Mouse (Mus musculus): ENCODE measurements around the gene Gm49353. TPM values are rescaled to one million over a fixed set of nuclear protein-coding genes. Genes with fewer than 3 reads are reported as not detected.

Gene Gm49353
- polyA plus RNA-seq (2016; fragmentation: Nextera tagmentation; extraction: Ambion mirVana): 7.6 and 8.5 TPM in 2 replicates

DNA sequence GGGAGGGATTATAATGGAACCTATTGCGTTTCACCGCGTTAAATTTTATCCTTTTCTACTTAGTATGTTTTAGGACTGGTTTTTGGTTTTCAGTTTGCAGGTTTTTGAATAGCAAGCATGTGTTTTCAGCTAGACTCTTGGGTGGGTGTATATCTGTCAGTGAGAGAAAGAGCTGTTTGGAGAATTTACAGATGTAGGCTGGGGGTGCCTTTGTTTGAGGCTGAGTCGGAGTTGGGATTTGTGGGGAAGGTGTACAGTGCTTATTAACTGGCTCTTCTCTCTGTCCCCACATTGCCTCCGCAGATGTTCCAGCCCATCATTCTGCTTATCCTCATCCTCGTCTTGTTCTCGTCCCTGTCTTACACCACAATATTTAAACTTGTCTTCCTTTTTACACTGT lies at the start of gene Gm49353:
Gene Gm49353 (plus strand): TSS at position 313 of the 400 bp plus-strand sequence.
- H3K4me3 ChIP-seq (replicated peaks): no peak within 1 kb of the TSS
- no peak within 1 kb of the TSS for H3K9ac ChIP-seq
- no peak within 1 kb of the TSS for H3K4me2 ChIP-seq
- peaks cover 62% of the 10 kb centered on the region for H3K36me3 ChIP-seq (replicated peaks)
- H3K4me1 ChIP-seq: no peaks in the 10 kb centered on the region
- no peak within 1 kb of the TSS for H3K27ac ChIP-seq
- peaks cover 4% of the 10 kb centered on the region; the same call in 1 of the 2 replicates for H3K9me3 ChIP-seq
- no peaks in the 10 kb centered on the region for H3K27me3 ChIP-seq
- ATAC-seq (ENCODE audit: low FRiP score): no peak
- WGBS: 93% methylated on average over 7 of the region's 7 CpGs

DNA sequence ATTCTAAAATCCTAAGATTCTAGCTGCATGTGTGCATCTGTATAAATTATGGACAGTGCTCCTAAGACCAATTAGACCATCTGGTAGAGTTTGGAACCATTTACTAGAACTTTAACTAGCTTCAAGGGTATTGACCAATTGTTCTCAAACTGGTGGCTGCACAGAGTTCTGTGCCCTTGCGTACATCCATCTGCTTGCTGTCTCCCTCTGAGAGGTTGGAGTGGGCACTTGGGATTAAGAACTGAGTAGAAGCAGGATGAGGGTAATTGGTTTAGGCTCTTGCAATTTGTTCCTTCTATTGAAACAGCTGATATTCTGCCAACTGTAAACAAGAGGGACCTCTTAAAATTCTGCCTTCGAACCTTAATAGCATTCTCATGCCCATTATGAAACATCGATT lies 43.5 kb upstream of the Gm49353 start:
- Histone ChIP-seq H3K27me3 (no peaks in the 10 kb centered on the region), H3K4me2 (no peak overlapping the region), H3K36me3 (replicated peaks) (peaks cover 50% of the 10 kb centered on the region), H3K4me3 (replicated peaks) (no peak overlapping the region), H3K27ac (no peak overlapping the region), H3K9me3 (no peaks in the 10 kb centered on the region), H3K9ac (no peak overlapping the region), H3K4me1 (no peaks in the 10 kb centered on the region)
- no peak for ATAC-seq (ENCODE audit: low FRiP score)
- 79% methylated on average over 3 of the region's 3 CpGs for WGBS

DNA sequence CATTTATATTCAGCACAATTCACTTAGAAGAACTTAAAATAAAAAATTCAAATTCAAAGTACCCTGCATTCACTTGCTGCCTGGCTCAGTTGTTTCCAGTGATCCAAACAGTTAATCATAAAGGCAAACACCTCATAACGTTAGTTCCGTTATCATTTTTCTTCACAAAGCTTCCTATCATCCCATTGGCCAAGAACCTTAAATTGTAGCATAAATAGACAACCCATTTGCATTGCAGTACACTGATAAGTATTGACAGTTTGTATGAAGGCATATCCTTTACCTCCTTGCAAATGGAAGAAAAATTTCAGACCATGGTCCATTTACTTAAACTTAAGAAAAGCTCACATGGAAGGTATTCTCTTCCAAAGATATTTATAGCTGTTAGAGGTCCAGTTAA lies 37.1 kb upstream of the Gm49353 start:
- H3K27ac ChIP-seq: no peak overlapping the region
- H3K9ac ChIP-seq: no peak overlapping the region
- no peak overlapping the region for H3K4me3 ChIP-seq (replicated peaks)
- WGBS: 90% methylated on average over 2 of the region's 2 CpGs
- no peaks in the 10 kb centered on the region for H3K4me1 ChIP-seq
- H3K9me3 ChIP-seq: no peaks in the 10 kb centered on the region
- ATAC-seq (ENCODE audit: low FRiP score): no peak
- no peaks in the 10 kb centered on the region for H3K27me3 ChIP-seq
- H3K36me3 ChIP-seq (replicated peaks): peaks cover 46% of the 10 kb centered on the region
- no peak overlapping the region for H3K4me2 ChIP-seq

DNA sequence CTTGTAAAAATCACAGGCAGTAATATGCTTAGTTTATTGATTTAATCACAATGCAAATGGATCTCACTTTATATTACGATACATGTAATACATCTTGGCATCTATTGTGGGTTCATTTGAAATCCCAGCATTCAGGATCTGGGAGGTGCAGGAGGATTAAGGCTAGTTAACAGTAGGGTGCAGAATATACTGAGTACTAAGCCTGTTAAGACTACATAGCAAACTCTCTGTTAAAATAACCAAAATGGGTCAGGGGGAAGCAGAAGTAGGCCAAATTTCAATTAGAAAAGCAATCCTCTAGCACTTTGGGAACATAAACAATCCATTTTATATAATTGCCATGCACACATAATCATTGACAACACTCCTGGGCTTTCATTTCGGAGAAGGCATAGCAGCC lies 25.0 kb upstream of the Gm49353 start:
- Histone ChIP-seq H3K9ac (no peak overlapping the region), H3K4me2 (no peak overlapping the region), H3K27ac (no peak overlapping the region), H3K27me3 (no peaks in the 10 kb centered on the region), H3K9me3 (peaks cover 4% of the 10 kb centered on the region), H3K4me1 (no peaks in the 10 kb centered on the region), H3K36me3 (replicated peaks) (peaks cover 42% of the 10 kb centered on the region), H3K4me3 (replicated peaks) (no peak overlapping the region)
- no peak for ATAC-seq (ENCODE audit: low FRiP score)
- 85% methylated on average over 2 of the region's 2 CpGs for WGBS

DNA sequence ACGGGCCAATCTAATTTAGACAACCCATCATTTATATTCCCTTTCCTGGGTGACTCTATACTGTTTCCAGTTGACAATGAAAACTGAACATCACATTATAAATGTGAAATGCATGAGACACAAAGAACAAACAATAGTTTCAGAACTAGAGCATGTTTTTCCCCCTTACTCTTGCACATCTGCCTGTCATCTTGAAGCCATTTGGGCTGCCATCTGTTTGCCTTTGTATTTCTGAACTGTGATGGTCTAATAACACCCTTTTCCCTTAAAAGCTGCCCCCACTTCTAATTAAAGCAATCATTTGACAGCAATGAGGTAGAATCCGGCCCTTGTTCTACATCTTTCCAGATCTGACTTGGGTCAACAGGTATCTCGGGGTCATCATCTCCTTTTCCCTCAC lies 23.1 kb upstream of the Gm49353 start:
- H3K27me3 ChIP-seq: no peaks in the 10 kb centered on the region
- H3K4me3 ChIP-seq (replicated peaks): no peak overlapping the region
- no peak overlapping the region for H3K27ac ChIP-seq
- no peak for ATAC-seq (ENCODE audit: low FRiP score)
- no peaks in the 10 kb centered on the region for H3K4me1 ChIP-seq
- 83% methylated on average over 3 of the region's 3 CpGs for WGBS
- no peak overlapping the region for H3K9ac ChIP-seq
- H3K4me2 ChIP-seq: no peak overlapping the region
- H3K36me3 ChIP-seq (replicated peaks): peaks cover 40% of the 10 kb centered on the region
- peaks cover 4% of the 10 kb centered on the region for H3K9me3 ChIP-seq

DNA sequence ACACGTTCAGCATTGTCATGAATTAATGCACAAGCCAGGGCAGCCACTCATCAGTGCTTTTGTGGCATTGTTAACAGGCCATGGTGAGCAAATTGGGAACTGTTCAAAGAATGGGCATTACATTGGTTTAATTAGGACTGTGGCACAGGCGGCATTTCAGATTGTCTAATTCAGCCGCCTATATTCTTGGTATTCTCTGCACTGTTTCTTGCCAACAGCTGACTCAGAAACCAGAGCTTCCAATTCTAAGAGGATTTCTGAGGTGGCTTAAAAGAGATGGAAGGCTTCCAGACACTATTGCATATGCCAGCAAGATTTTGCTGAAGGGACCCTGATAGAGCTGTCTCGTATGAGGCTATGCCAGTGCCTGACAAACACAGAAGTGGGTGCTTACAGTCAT lies 21.9 kb upstream of the Gm49353 start:
- peaks cover 39% of the 10 kb centered on the region for H3K36me3 ChIP-seq (replicated peaks)

DNA sequence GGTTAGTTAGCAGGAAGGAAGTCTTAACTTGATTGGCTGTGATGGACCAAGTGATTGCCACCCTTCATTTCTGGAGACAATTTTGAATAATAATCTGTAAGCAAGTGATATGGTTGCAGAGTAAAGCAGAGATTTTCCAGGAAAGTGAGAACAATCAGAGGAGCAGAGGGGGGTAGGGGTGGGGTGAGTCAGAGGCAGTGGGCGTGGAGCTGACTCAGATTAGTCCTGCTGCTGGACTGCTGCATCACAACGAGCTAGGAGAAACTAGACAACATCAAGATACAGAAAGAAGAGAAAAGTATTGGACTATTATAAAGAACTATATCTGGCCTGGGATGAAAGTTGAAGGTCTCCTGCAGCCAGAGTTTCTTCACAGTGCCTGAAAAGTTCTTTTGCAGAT lies 20.8 kb upstream of the Gm49353 start:
- Histone ChIP-seq H3K36me3 (replicated peaks) (peaks cover 39% of the 10 kb centered on the region), H3K27me3 (no peaks in the 10 kb centered on the region), H3K4me2 (no peak overlapping the region), H3K9ac (no peak overlapping the region), H3K9me3 (no peaks in the 10 kb centered on the region), H3K27ac (no peak overlapping the region), H3K4me1 (no peaks in the 10 kb centered on the region; the same call in 1 of the 2 replicates), H3K4me3 (replicated peaks) (no peak overlapping the region)
- WGBS: 25% methylated on average over 2 of the region's 2 CpGs
- ATAC-seq (ENCODE audit: low FRiP score): no peak

More for the DNA sequence above, 21.9 kb upstream of the Gm49353 start:
- Histone ChIP-seq H3K9ac (no peak overlapping the region), H3K4me3 (replicated peaks) (no peak overlapping the region), H3K9me3 (no peaks in the 10 kb centered on the region), H3K27me3 (no peaks in the 10 kb centered on the region), H3K27ac (no peak overlapping the region), H3K4me1 (no peaks in the 10 kb centered on the region; the same call in 1 of the 2 replicates), H3K4me2 (no peak overlapping the region)
- 62% methylated on average over 4 of the region's 4 CpGs for WGBS
- ATAC-seq (ENCODE audit: low FRiP score): no peak; the same call in 1 of the 2 replicates

DNA sequence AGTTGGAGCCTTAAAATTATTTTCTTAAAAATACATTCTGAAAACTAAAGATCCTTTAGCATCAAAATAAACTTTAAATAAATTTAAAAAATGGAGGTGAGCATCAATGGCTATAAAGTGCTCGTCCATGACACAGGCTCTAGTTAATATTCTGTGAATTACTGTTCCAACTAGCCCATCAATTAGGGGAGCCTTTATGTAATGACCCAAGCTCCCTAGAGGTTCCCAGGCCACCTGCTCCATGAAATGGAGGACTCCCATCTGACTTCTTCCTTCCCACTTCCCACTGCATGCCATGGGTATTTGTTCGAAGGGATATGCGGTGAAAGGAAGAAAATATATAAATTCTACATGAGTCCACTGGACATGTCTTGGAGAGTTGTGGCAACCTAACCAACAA lies 18.5 kb upstream of the Gm49353 start:
- H3K27ac ChIP-seq: no peak overlapping the region
- peaks cover 31% of the 10 kb centered on the region for H3K36me3 ChIP-seq (replicated peaks)
- no peak overlapping the region for H3K4me3 ChIP-seq (replicated peaks)
- no peak overlapping the region for H3K9ac ChIP-seq
- no peak overlapping the region for H3K4me2 ChIP-seq
- no peak for ATAC-seq (ENCODE audit: low FRiP score)
- no peaks in the 10 kb centered on the region; the same call in 1 of the 2 replicates for H3K4me1 ChIP-seq
- no peaks in the 10 kb centered on the region for H3K27me3 ChIP-seq
- 91% methylated on average over 3 of the region's 3 CpGs for WGBS
- no peaks in the 10 kb centered on the region for H3K9me3 ChIP-seq

DNA sequence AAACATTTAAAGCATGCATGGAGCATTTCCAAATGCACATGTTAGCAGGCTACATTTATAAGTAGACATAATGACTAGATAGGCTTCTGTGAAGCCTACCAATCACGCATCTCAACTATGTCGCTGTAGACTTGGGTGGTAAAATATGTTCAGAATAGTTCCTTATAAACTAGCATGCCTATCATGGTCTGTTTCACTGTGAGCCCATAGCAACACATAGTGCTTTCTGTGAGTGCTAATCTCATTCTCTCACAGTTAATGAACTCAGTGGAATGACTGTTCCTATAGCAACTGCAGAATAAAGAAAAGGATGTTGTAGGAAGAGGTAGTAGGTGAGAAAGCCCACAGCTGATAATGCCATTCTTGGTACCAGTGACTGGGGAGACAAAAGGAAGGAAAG lies 17.7 kb upstream of the Gm49353 start:
- WGBS: 59% methylated on average over 2 of the region's 2 CpGs

DNA sequence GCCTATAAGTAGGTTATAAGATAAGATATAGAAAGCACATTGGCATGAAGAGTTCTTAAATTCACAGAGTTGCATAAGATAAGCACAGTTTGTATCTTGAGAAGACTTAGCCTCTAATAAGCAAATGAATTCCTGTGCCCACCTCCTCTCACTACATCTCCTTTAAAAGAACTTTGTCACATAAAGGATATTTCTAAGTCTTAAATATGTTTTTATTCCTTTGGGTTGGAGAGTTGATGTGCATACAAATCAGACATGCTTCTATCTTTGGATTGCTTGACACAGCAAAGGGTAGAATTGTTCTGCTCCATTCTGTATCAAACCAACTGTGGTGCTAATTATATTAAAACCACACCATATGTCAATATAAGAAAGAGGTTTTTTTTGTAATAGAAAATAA lies 5.0 kb upstream of the Gm49353 start:
- H3K27me3 ChIP-seq: no peaks in the 10 kb centered on the region
- peaks cover 41% of the 10 kb centered on the region for H3K36me3 ChIP-seq (replicated peaks)
- no peak overlapping the region for H3K4me2 ChIP-seq
- H3K4me1 ChIP-seq: no peaks in the 10 kb centered on the region
- no peak overlapping the region for H3K27ac ChIP-seq
- H3K9me3 ChIP-seq: peaks cover 4% of the 10 kb centered on the region; the same call in 1 of the 2 replicates
- no peak overlapping the region for H3K4me3 ChIP-seq (replicated peaks)
- ATAC-seq (ENCODE audit: low FRiP score): no peak
- H3K9ac ChIP-seq: no peak overlapping the region

More for the DNA sequence above, 17.7 kb upstream of the Gm49353 start:
- H3K27ac ChIP-seq: no peak overlapping the region
- H3K4me1 ChIP-seq: no peaks in the 10 kb centered on the region; the same call in 1 of the 2 replicates
- no peaks in the 10 kb centered on the region for H3K27me3 ChIP-seq
- H3K4me2 ChIP-seq: no peak overlapping the region
- no peak overlapping the region for H3K4me3 ChIP-seq (replicated peaks)
- peaks cover 26% of the 10 kb centered on the region for H3K36me3 ChIP-seq (replicated peaks)
- no peaks in the 10 kb centered on the region for H3K9me3 ChIP-seq
- ATAC-seq (ENCODE audit: low FRiP score): 0 out of 2 replicates have a peak, but pooled peaks have one; percentile 41
- H3K9ac ChIP-seq: no peak overlapping the region

DNA sequence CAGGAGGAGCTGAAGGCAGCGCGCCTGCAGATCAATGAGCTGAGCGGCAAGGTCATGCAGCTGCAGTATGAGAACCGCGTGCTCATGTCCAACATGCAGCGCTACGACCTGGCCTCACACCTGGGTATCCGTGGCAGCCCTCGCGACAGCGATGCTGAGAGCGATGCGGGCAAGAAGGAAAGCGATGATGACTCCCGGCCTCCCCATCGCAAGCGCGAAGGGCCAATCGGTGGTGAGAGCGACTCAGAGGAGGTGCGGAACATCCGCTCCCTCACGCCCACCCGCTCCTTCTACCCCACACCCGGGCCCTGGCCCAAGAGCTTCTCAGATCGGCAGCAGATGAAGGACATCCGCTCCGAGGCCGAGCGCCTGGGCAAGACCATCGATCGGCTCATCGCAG lies 1.9 kb upstream of the Gm49353 start:
- H3K4me2 ChIP-seq: no peak overlapping the region
- H3K27me3 ChIP-seq: no peaks in the 10 kb centered on the region
- peaks cover 4% of the 10 kb centered on the region; the same call in 1 of the 2 replicates for H3K9me3 ChIP-seq
- peak; percentile 39; the same call in 1 of the 2 replicates for ATAC-seq (ENCODE audit: low FRiP score)
- H3K36me3 ChIP-seq (replicated peaks): peaks cover 62% of the 10 kb centered on the region
- no peaks in the 10 kb centered on the region for H3K4me1 ChIP-seq
- H3K9ac ChIP-seq: no peak overlapping the region
- H3K27ac ChIP-seq: no peak overlapping the region
- H3K4me3 ChIP-seq (replicated peaks): no peak overlapping the region
- WGBS: 96% methylated on average over 33 of the region's 33 CpGs

DNA sequence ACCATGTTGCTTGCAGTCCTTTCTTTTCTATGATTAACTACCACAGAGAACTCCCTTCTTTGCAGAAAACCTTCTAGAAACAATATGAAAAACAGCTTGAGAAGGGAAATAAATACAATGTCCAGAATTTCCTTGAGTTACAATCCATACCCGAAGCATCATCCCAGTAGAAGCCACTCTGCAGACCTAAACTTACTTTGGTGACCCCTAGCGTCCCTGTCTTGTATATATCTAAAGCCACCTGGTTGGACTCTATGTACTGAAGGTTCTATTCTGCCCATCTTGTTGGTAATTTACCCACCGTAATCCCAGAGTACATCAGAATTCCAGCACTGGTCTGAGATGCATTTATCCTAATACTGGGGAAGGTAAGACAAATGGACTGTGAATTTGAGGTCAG lies 1.1 kb downstream of the Gm49353 start:
- H3K4me2 ChIP-seq: no peak overlapping the region
- WGBS: 79% methylated on average over 3 of the region's 3 CpGs
- H3K36me3 ChIP-seq (replicated peaks): peaks cover 57% of the 10 kb centered on the region
- H3K4me3 ChIP-seq (replicated peaks): no peak overlapping the region
- H3K27me3 ChIP-seq: no peaks in the 10 kb centered on the region
- H3K9ac ChIP-seq: no peak overlapping the region
- no peak overlapping the region for H3K27ac ChIP-seq
- no peaks in the 10 kb centered on the region for H3K4me1 ChIP-seq
- peaks cover 4% of the 10 kb centered on the region; the same call in 1 of the 2 replicates for H3K9me3 ChIP-seq
- ATAC-seq (ENCODE audit: low FRiP score): no peak

DNA sequence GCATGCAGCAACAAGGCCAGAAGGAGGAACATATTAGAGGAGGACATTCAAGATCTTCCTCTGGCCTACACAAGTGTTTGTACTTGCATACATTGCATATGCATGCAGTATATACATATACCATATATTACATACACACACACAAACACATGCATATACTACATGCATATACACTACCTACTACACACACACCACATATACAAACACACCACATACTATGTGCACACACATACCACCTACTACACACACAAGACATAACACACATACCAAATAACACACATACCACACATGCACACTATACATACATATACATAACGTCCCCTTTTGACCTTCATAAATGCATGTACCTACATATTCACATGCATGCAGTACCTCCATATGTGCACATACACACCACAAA lies 1.9 kb downstream of the Gm49353 start:
- no peak for ATAC-seq (ENCODE audit: low FRiP score)
- Histone ChIP-seq H3K27ac (no peak overlapping the region), H3K4me3 (replicated peaks) (no peak overlapping the region), H3K9ac (no peak overlapping the region), H3K9me3 (peaks cover 4% of the 10 kb centered on the region; the same call in 1 of the 2 replicates), H3K36me3 (replicated peaks) (peaks cover 54% of the 10 kb centered on the region), H3K4me2 (no peak overlapping the region), H3K4me1 (no peaks in the 10 kb centered on the region), H3K27me3 (no peaks in the 10 kb centered on the region)
- 88% methylated on average over 1 of the region's 1 CpGs for WGBS
